ENCODE assay signal across 18 mouse cellular contexts in the genomic region with DNA sequence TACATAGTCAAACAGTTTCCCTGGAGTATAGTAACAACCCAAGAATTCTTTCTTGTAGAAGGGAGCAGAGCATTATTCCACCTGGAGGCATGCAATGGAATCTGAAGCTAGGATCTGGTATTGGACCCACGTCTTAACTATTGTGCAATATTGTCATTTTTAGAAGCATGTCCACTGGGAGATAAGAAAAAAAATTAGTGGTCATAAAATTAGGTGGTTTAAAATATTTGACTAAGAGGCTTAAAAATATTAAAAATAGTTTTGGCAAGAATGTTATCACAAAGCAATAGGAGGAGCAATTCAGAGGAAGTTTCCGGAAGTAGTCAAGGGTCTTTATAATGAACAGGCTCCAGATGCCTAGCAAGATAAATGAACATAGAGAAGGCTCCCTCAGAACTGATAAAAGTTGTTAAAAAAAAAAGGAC. TPM values are rescaled to one million over a fixed set of nuclear protein-coding genes. Genes with fewer than 3 reads are reported as not detected.
DNase-seq lines count a peak whose midpoint lies in the region; ATAC-seq and TF ChIP-seq lines count a peak whose summit lies in the region.
"Had no signal": no experiment of that assay in that cellular context is flagged by ENCODE, and none has a peak within 500 bp of the region (broad histone marks: within the 10 kb centered on the region; RNA-seq: fewer than 3 reads in every experiment).

No protein-coding gene starts in this region.

- no peak for TF ChIP-seq CTCF in gastrocnemius, adult 2 months (IDR thresholded peaks at IDR 0.05)
- no peak for TF ChIP-seq CTCF in midbrain, postnatal 0 days (IDR thresholded peaks at IDR 0.05)

- 0 out of 2 replicates have a peak, but pooled peaks have one; percentile 18 for ATAC-seq in heart, embryonic 15.5 days (replicated peaks; ENCODE audit: insufficient number of reproducible peaks, insufficient read depth, low FRiP score, low read depth)
- ATAC-seq in neural tube, embryonic 12.5 days (ENCODE audit: low FRiP score, low read depth): peak; percentile 37; the same call in 1 of the 2 replicates
- ATAC-seq in liver, embryonic 15.5 days (ENCODE audit: insufficient read depth): peak; percentile 27
- no peak for ATAC-seq in midbrain, postnatal 0 days (ENCODE audit: low FRiP score)
- ATAC-seq: forebrain, embryonic 16.5 days had no signal

- H3K4me1 ChIP-seq in heart, embryonic 15.5 days (replicated peaks): 0 out of 2 replicates have a peak, but pooled peaks cover 4% of the 10 kb centered on the region
- H3K4me1 ChIP-seq in neural tube, embryonic 12.5 days: no peaks in the 10 kb centered on the region
- H3K4me1 ChIP-seq in liver, embryonic 15.5 days (replicated peaks): peaks cover 22% of the 10 kb centered on the region
- no peaks in the 10 kb centered on the region for H3K4me1 ChIP-seq in midbrain, postnatal 0 days (ENCODE audit: insufficient read depth, low read length)

- H3K4me2 ChIP-seq in heart, embryonic 15.5 days: no peak overlapping the region
- H3K4me2 ChIP-seq in neural tube, embryonic 12.5 days (replicated peaks): no peak overlapping the region
- no peak overlapping the region for H3K4me2 ChIP-seq in liver, embryonic 15.5 days
- H3K4me2 ChIP-seq in midbrain, postnatal 0 days (ENCODE audit: low read depth, low read length, poor library complexity, severe bottlenecking): no peak overlapping the region
- H3K4me2 ChIP-seq: heart, embryonic 11.5 days; midbrain, embryonic 11.5 days had no signal

- no peak overlapping the region for H3K4me3 ChIP-seq in heart, embryonic 15.5 days
- H3K4me3 ChIP-seq in neural tube, embryonic 12.5 days: no peak overlapping the region
- H3K4me3 ChIP-seq in liver, embryonic 15.5 days (replicated peaks): no peak overlapping the region
- no peak overlapping the region for H3K4me3 ChIP-seq in gastrocnemius, adult 2 months
- no peak overlapping the region for H3K4me3 ChIP-seq in midbrain, postnatal 0 days (ENCODE audit: low read depth, low read length)

- H3K36me3 ChIP-seq in heart, embryonic 15.5 days: no peaks in the 10 kb centered on the region
- H3K36me3 ChIP-seq in neural tube, embryonic 12.5 days: no peaks in the 10 kb centered on the region
- H3K36me3 ChIP-seq in liver, embryonic 15.5 days (replicated peaks): no peaks in the 10 kb centered on the region
- no peaks in the 10 kb centered on the region for H3K36me3 ChIP-seq in midbrain, postnatal 0 days (ENCODE audit: insufficient read depth, low read length)

- no peak for DNase-seq in heart, adult 9 months (ENCODE audit: low spot score in 2 of 2)
- no peak for DNase-seq in neural tube, embryonic 10.5 days (ENCODE audit: extremely low spot score, low spot score)
- no peak for DNase-seq in gastrocnemius, adult 2 months
- no peak for DNase-seq in midbrain, postnatal 0 days (ENCODE audit: low spot score)
- DNase-seq in Muller cell, postnatal 12 days (ENCODE audit: inconsistent ontology term): no peak

- H3K27me3 ChIP-seq in heart, embryonic 15.5 days: no peaks in the 10 kb centered on the region
- no peaks in the 10 kb centered on the region for H3K27me3 ChIP-seq in neural tube, embryonic 12.5 days (replicated peaks)
- H3K27me3 ChIP-seq in liver, embryonic 15.5 days: no peaks in the 10 kb centered on the region
- H3K27me3 ChIP-seq in midbrain, postnatal 0 days (ENCODE audit: insufficient read depth, low read length): no peaks in the 10 kb centered on the region

- WGBS in heart, embryonic 15.5 days: 29% methylated on average over 2 of the region's 2 CpGs
- 73% methylated on average over 2 of the region's 2 CpGs for WGBS in neural tube, embryonic 12.5 days
- WGBS in liver, embryonic 15.5 days (ENCODE audit: insufficient replicate concordance): 6% methylated on average over 2 of the region's 2 CpGs
- WGBS in midbrain, postnatal 0 days: 64% methylated on average over 2 of the region's 2 CpGs

- no peak overlapping the region for H3K9ac ChIP-seq in heart, embryonic 15.5 days
- H3K9ac ChIP-seq in neural tube, embryonic 12.5 days: no peak overlapping the region
- no peak overlapping the region for H3K9ac ChIP-seq in liver, embryonic 15.5 days
- H3K9ac ChIP-seq in midbrain, postnatal 0 days (replicated peaks; ENCODE audit: low read length, poor library complexity, severe bottlenecking): no peak overlapping the region

- intact Hi-C loops in gastrocnemius, adult 2 months (cut with DNase I): no loop called here

- no peak overlapping the region for H3K27ac ChIP-seq in heart, embryonic 15.5 days
- H3K27ac ChIP-seq in neural tube, embryonic 12.5 days: no peak overlapping the region
- H3K27ac ChIP-seq in liver, embryonic 15.5 days (replicated peaks): 0 out of 2 replicates have a peak overlapping the region, but pooled peaks have one; percentile 49
- no peak overlapping the region for H3K27ac ChIP-seq in gastrocnemius, adult 2 months
- H3K27ac ChIP-seq in midbrain, postnatal 0 days (ENCODE audit: low read depth, low read length): no peak overlapping the region
- H3K27ac ChIP-seq: stomach, postnatal 0 days had no signal

- no peaks in the 10 kb centered on the region for H3K9me3 ChIP-seq in heart, embryonic 15.5 days (replicated peaks)
- H3K9me3 ChIP-seq in neural tube, embryonic 12.5 days: no peaks in the 10 kb centered on the region
- H3K9me3 ChIP-seq in liver, embryonic 15.5 days (replicated peaks): no peaks in the 10 kb centered on the region
- H3K9me3 ChIP-seq in midbrain, postnatal 0 days (ENCODE audit: low read length): no peaks in the 10 kb centered on the region

RNA-seq across cellular contexts. Expression of a gene that starts 16.4 kb away (rescaled TPM):
- 0.05 TPM in 1 of 2 replicates, not detected in the other for polyA plus RNA-seq in heart, embryonic 15.5 days (2015; fragmentation: Nextera tagmentation; extraction: Ambion mirVana)
- polyA plus RNA-seq in neural tube, embryonic 12.5 days (2016; fragmentation: Nextera tagmentation; extraction: Ambion mirVana): not detected in 2 replicates
- polyA plus RNA-seq in liver, embryonic 15.5 days (2015; fragmentation: Nextera tagmentation; extraction: Ambion mirVana): 0.16 and 0.18 TPM in 2 replicates
- not detected for total RNA-seq in gastrocnemius, adult 2 months (2021)
- total RNA-seq in midbrain, postnatal 0 days (2014; rRNA removed): not detected in 2 replicates
- not detected in 2 replicates for polyA plus RNA-seq in midbrain, postnatal 0 days (2015; fragmentation: Nextera tagmentation; extraction: Ambion mirVana)
- total RNA-seq: heart, postnatal 4 days; layer of hippocampus, postnatal 14 days; left cerebral cortex, postnatal 4 days had no signal
- polyA plus RNA-seq: forebrain, embryonic 16.5 days; heart, embryonic 11.5 days; midbrain, embryonic 11.5 days had no signal

RNA-seq across cellular contexts. Expression of a gene that starts 60.0 kb away (rescaled TPM):
- polyA plus RNA-seq in heart, embryonic 15.5 days (2015; fragmentation: Nextera tagmentation; extraction: Ambion mirVana): not detected in 2 replicates
- not detected in 2 replicates for polyA plus RNA-seq in neural tube, embryonic 12.5 days (2016; fragmentation: Nextera tagmentation; extraction: Ambion mirVana)
- polyA plus RNA-seq in liver, embryonic 15.5 days (2015; fragmentation: Nextera tagmentation; extraction: Ambion mirVana): not detected in 2 replicates
- not detected for total RNA-seq in gastrocnemius, adult 2 months (2021)
- total RNA-seq in midbrain, postnatal 0 days (2014; rRNA removed): not detected in 2 replicates
- polyA plus RNA-seq in midbrain, postnatal 0 days (2015; fragmentation: Nextera tagmentation; extraction: Ambion mirVana): 0.15 TPM in 1 of 2 replicates, not detected in the other
- total RNA-seq: adrenal gland, postnatal 14 days; gastrocnemius, adult 8-10 months; heart, postnatal 4 days; layer of hippocampus, postnatal 14 days; left cerebral cortex, postnatal 4 days had no signal
- polyA plus RNA-seq: forebrain, embryonic 16.5 days; heart, embryonic 11.5 days; lung, adult 2 months; midbrain, embryonic 11.5 days; stomach, postnatal 0 days had no signal
